Mouse (Mus musculus) liver, postnatal 0 days (tissue): ENCODE results near the gene Acyp2. TPM values are rescaled to one million over a fixed set of nuclear protein-coding genes. Genes with fewer than 3 reads are reported as not detected.

Experiments used
- ATAC-seq: fragments of 200-750 bp; cut with Nextera tagmentation; 2 replicates; pipeline ENCODE4 v1.8.0; 2017; ENCODE audit warnings: mild to moderate bottlenecking, moderate library complexity
- DNase-seq: peaks from one replicate; pipeline ENCODE4 v3.0.0-alpha.2; 2016
- H3K27ac ChIP-seq: fragments of 300-500 bp; sonication (generic); 2 replicates; pipeline ENCODE4 v1.5.1; 2014; ENCODE audit warnings: antibody characterized with exemption, moderate library complexity, mild to moderate bottlenecking, low read depth
- H3K27me3 ChIP-seq: fragments of 300-500 bp; sonication (generic); 2 replicates; pipeline ENCODE4 v1.6.1; 2014; ENCODE audit warnings: low read length, control low read depth, mixed read lengths; ENCODE audit not compliant: insufficient read depth
- H3K36me3 ChIP-seq: fragments of 300-500 bp; sonication (generic); replicated peaks from 2 replicates; pipeline ENCODE4 v1.6.1; 2014; ENCODE audit warnings: mild to moderate bottlenecking, control low read depth, low read length, moderate library complexity, mixed read lengths; ENCODE audit not compliant: insufficient read depth
- H3K4me1 ChIP-seq: fragments of 300-500 bp; sonication (generic); 2 replicates; pipeline ENCODE4 v1.6.1; 2014; ENCODE audit warnings: antibody characterized with exemption, mild to moderate bottlenecking, control low read depth; ENCODE audit not compliant: insufficient read depth
- H3K4me2 ChIP-seq: fragments of 300-500 bp; sonication (generic); 2 replicates; pipeline ENCODE4 v1.6.1; 2014; ENCODE audit warnings: low read depth, mild to moderate bottlenecking, low read length, moderate library complexity, mixed read lengths
- H3K4me3 ChIP-seq: fragments of 300-500 bp; sonication (generic); 2 replicates; pipeline ENCODE4 v1.5.1; 2014; ENCODE audit warnings: low read depth, low read length
- H3K9ac ChIP-seq: fragments of 300-500 bp; sonication (generic); replicated peaks from 2 replicates; pipeline ENCODE4 v1.6.1; 2014; ENCODE audit warnings: mild to moderate bottlenecking, moderate library complexity
- H3K9me3 ChIP-seq: fragments of 300-500 bp; sonication (generic); 2 replicates; pipeline ENCODE4 v1.6.1; 2016; ENCODE audit warnings: mild to moderate bottlenecking, control low read depth, low read length, mixed read lengths
- CTCF ChIP-seq: sonication (generic); IDR thresholded peaks from 2 replicates; pipeline ENCODE4 v1.5.1; 2016; ENCODE audit warnings: antibody characterized with exemption, low read depth
- EP300 ChIP-seq: IDR thresholded peaks from 2 replicates; pipeline ENCODE4 v1.6.1; 2016; ENCODE audit warnings: antibody characterized with exemption, low read depth, mild to moderate bottlenecking
- WGBS: fragments of 180-500 bp; shearing (Covaris S2); extraction: QIAGEN DNeasy Blood & Tissue Kit; methylation state at CpG from one replicate; pipeline ENCODE4 v1.1.7; 2014; ENCODE audit not compliant: insufficient replicate concordance; 5-methylcytosine and 5-hydroxymethylcytosine counted together
- polyA plus RNA-seq: library from polyadenylated mRNA; unstranded; fragments of >200 nt; fragmentation: Nextera tagmentation; extraction: Ambion mirVana; gene quantifications from 2 replicates; pipeline ENCODE4 v1.2.1, GENCODE M21; 2015

Acyp2 gene
- polyA plus RNA-seq, 1 experiment from 2014 or later = 3.9 TPM

DNA sequence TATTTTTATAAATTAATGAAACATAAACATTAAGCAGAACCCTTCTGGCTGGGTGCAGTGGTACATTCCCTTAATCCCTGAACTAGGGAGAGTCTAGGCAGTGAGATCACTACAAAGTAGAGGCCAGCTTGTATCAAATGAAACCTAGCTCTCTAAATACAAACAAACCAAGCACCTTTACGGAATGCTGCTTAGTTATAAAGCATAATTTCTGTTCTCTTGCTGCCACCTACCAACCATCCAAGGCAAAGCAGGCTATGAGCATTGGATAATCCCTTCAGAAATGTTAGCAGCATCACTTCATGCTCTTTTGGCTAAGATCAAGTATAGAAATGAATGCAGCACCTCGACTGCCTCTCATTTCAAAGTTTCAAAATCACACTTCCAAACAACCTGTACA lies 7.7 kb upstream of the Acyp2 start:
- Histone ChIP-seq H3K4me3 (no peak overlapping the region), H3K9me3 (no peaks in the 10 kb centered on the region), H3K27ac (no peak overlapping the region), H3K9ac (no peak overlapping the region), H3K27me3 (0 out of 2 replicates have a peak, but pooled peaks cover 2% of the 10 kb centered on the region), H3K4me1 (no peaks in the 10 kb centered on the region), H3K4me2 (no peak overlapping the region), H3K36me3 (no peaks in the 10 kb centered on the region)
- DNase-seq (no peak), ATAC-seq (no peak)
- TF ChIP-seq CTCF (peak; percentile 62), EP300 (no peak)
- WGBS = 20% methylated on average over 2 of the region's 2 CpGs

- Histone ChIP-seq H3K27me3 (0 out of 2 replicates have a peak, but pooled peaks cover 2% of the 10 kb centered on the region), H3K9me3 (no peaks in the 10 kb centered on the region), H3K4me2 (no peak overlapping the region), H3K9ac (no peak overlapping the region), H3K4me3 (no peak overlapping the region), H3K4me1 (no peaks in the 10 kb centered on the region), H3K27ac (no peak overlapping the region), H3K36me3 (no peaks in the 10 kb centered on the region)
- TF ChIP-seq EP300 (no peak), CTCF (no peak)
- 68% methylated on average over 4 of the region's 4 CpGs for WGBS
- DNase-seq = no peak
- no peak for ATAC-seq
These were observed 6.7 kb upstream of the Acyp2 start for GRCm38 (mm10) chr11:30656060-30656459.

GRCm38 (mm10) chr11:30650416-30650815 lies 1.0 kb upstream of the Acyp2 start:
- no peak for ATAC-seq
- TF ChIP-seq CTCF = no peak
- no peak for TF ChIP-seq EP300
- DNase-seq = no peak
- H3K4me1 ChIP-seq = peaks cover 2% of the 10 kb centered on the region; the same call in 1 of the 2 replicates
- H3K27me3 ChIP-seq = no peaks in the 10 kb centered on the region
- H3K36me3 ChIP-seq = no peaks in the 10 kb centered on the region
- WGBS = 84% methylated on average over 1 of the region's 1 CpGs
- no peak overlapping the region for H3K4me2 ChIP-seq
- no peaks in the 10 kb centered on the region for H3K9me3 ChIP-seq
- no peak overlapping the region for H3K9ac ChIP-seq
- H3K4me3 ChIP-seq = no peak overlapping the region
- no peak overlapping the region for H3K27ac ChIP-seq

DNA sequence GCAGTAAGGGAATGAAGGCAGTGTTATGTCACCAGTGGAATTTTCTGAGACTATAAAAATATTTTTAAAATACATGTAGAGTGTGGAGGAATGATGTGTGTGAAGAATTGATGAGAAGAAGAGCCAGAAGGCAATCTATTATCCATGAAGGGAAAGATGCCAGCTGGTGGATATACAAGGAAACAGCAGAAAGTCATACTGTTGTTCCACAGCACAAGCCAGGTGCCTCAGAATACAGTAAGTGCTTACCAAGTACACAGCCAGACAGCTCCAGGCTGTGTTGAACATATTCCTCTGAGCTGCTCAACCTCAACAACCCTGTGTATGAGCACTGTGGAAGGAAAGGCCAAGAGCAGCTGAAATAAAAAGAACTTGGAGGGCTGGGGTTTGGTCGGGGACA lies 13.7 kb downstream of the Acyp2 start:
- WGBS = 68% methylated on average over 1 of the region's 1 CpGs
- Histone ChIP-seq H3K9ac (no peak overlapping the region), H3K4me1 (no peaks in the 10 kb centered on the region), H3K36me3 (no peaks in the 10 kb centered on the region), H3K4me3 (no peak overlapping the region), H3K9me3 (no peaks in the 10 kb centered on the region), H3K4me2 (no peak overlapping the region), H3K27ac (no peak overlapping the region), H3K27me3 (no peaks in the 10 kb centered on the region)
- no peak for DNase-seq
- no peak for ATAC-seq
- TF ChIP-seq EP300 = no peak
- TF ChIP-seq CTCF = no peak

DNA sequence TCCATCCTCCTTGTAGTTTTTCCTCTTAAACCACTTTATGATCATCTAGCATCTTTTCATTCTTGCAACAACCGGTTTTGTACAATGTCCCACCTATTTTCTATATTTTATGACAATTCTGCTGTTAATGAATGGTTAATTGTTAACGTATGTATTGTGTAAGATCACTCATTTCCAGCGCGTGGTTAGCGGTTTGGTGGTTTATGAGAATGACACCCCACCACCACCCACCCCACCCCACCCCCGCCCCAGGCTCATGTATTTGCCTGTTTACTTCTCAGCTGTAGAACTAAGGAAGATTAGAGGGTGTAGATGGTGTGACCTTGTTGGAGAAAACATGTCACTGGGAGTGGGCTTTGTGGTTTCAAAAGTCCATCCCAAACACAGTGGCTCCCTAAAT lies 18.9 kb downstream of the Acyp2 start:
- no peak for ATAC-seq
- 67% methylated on average over 6 of the region's 6 CpGs for WGBS
- H3K4me1 ChIP-seq = no peaks in the 10 kb centered on the region
- no peak overlapping the region for H3K4me3 ChIP-seq
- H3K36me3 ChIP-seq = no peaks in the 10 kb centered on the region
- no peak for TF ChIP-seq CTCF
- no peak for TF ChIP-seq EP300
- H3K4me2 ChIP-seq = no peak overlapping the region
- H3K9ac ChIP-seq = no peak overlapping the region
- no peak overlapping the region for H3K27ac ChIP-seq
- no peaks in the 10 kb centered on the region for H3K9me3 ChIP-seq
- DNase-seq = no peak
- H3K27me3 ChIP-seq = no peaks in the 10 kb centered on the region

- H3K4me2 ChIP-seq = no peak overlapping the region
- no peaks in the 10 kb centered on the region for H3K4me1 ChIP-seq
- TF ChIP-seq EP300 = no peak
- no peak for TF ChIP-seq CTCF
- H3K4me3 ChIP-seq = no peak overlapping the region
- ATAC-seq = no peak
- no peaks in the 10 kb centered on the region for H3K36me3 ChIP-seq
- no peak overlapping the region for H3K9ac ChIP-seq
- no peaks in the 10 kb centered on the region for H3K27me3 ChIP-seq
- DNase-seq = no peak
- H3K9me3 ChIP-seq = no peaks in the 10 kb centered on the region
- H3K27ac ChIP-seq = no peak overlapping the region
- WGBS = 69% methylated on average over 2 of the region's 2 CpGs
These were observed 26.2 kb downstream of the Acyp2 start for GRCm38 (mm10) chr11:30623218-30623617.
